Mouse (Mus musculus): ENCODE data around the gene 4930524J08Rik. TPM values are rescaled to one million over a fixed set of nuclear protein-coding genes. Genes with fewer than 3 reads are reported as not detected.
A peak's percentile ranks its signal among the peaks of the same experiment; 100 is the strongest.

4930524J08Rik gene
- polyA plus RNA-seq, 1 experiment from 2014 or later, result 1.1 TPM

- no peak for ATAC-seq (ENCODE audit: extremely low read depth, insufficient number of reproducible peaks, low FRiP score, low TSS enrichment)
- H3K9me3 ChIP-seq, result no peaks in the 10 kb centered on the region
- H3K4me2 ChIP-seq, result no peak overlapping the region
- H3K36me3 ChIP-seq, result no peaks in the 10 kb centered on the region
- H3K9ac ChIP-seq, result no peak overlapping the region
- H3K4me1 ChIP-seq, result peaks cover 25% of the 10 kb centered on the region
- H3K27me3 ChIP-seq (replicated peaks), result 0 out of 2 replicates have a peak, but pooled peaks cover 3% of the 10 kb centered on the region
- no peak overlapping the region for H3K4me3 ChIP-seq
- 0 out of 2 replicates have a peak overlapping the region, but pooled peaks have one; percentile 16 for H3K27ac ChIP-seq (replicated peaks)
- 62% methylated on average over 6 of the region's 6 CpGs for WGBS
These were observed 27.0 kb downstream of the 4930524J08Rik start for GRCm38 (mm10) chr5:100005896-100006295.

- Histone ChIP-seq H3K4me2 (no peak overlapping the region), H3K36me3 (no peaks in the 10 kb centered on the region), H3K4me1 (peaks cover 21% of the 10 kb centered on the region), H3K9me3 (no peaks in the 10 kb centered on the region), H3K4me3 (no peak overlapping the region), H3K9ac (no peak overlapping the region), H3K27me3 (replicated peaks) (0 out of 2 replicates have a peak, but pooled peaks cover 3% of the 10 kb centered on the region), H3K27ac (replicated peaks) (0 out of 2 replicates have a peak overlapping the region, but pooled peaks have one; percentile 16)
- ATAC-seq (ENCODE audit: extremely low read depth, insufficient number of reproducible peaks, low FRiP score, low TSS enrichment), result no peak
- 62% methylated on average over 4 of the region's 4 CpGs for WGBS
These were observed 27.6 kb downstream of the 4930524J08Rik start for GRCm38 (mm10) chr5:100006324-100007039.

GRCm38 (mm10) chr5:100007040-100007375, 28.1 kb downstream of the 4930524J08Rik start:
- no peak overlapping the region for H3K4me3 ChIP-seq
- ATAC-seq (ENCODE audit: extremely low read depth, insufficient number of reproducible peaks, low FRiP score, low TSS enrichment), result no peak
- H3K27ac ChIP-seq (replicated peaks), result no peak overlapping the region
- WGBS, result 86% methylated on average over 4 of the region's 4 CpGs
- H3K4me2 ChIP-seq, result no peak overlapping the region
- peaks cover 26% of the 10 kb centered on the region for H3K4me1 ChIP-seq
- H3K9me3 ChIP-seq, result no peaks in the 10 kb centered on the region
- H3K36me3 ChIP-seq, result no peaks in the 10 kb centered on the region
- no peaks in the 10 kb centered on the region for H3K27me3 ChIP-seq (replicated peaks)
- no peak overlapping the region for H3K9ac ChIP-seq

GRCm38 (mm10) chr5:100008485-100008884, 29.6 kb downstream of the 4930524J08Rik start:
- Histone ChIP-seq H3K36me3 (no peaks in the 10 kb centered on the region), H3K4me1 (peaks cover 34% of the 10 kb centered on the region), H3K27me3 (replicated peaks) (no peaks in the 10 kb centered on the region), H3K9me3 (no peaks in the 10 kb centered on the region), H3K9ac (no peak overlapping the region), H3K4me2 (no peak overlapping the region), H3K27ac (replicated peaks) (no peak overlapping the region), H3K4me3 (no peak overlapping the region)
- 48% methylated on average over 3 of the region's 3 CpGs for WGBS
- ATAC-seq (ENCODE audit: extremely low read depth, insufficient number of reproducible peaks, low FRiP score, low TSS enrichment), result no peak

GRCm38 (mm10) chr5:100012599-100012998, 33.7 kb downstream of the 4930524J08Rik start:
- Histone ChIP-seq H3K27me3 (replicated peaks) (no peaks in the 10 kb centered on the region), H3K4me3 (no peak overlapping the region), H3K9ac (no peak overlapping the region), H3K36me3 (no peaks in the 10 kb centered on the region), H3K4me2 (peak overlapping the region; percentile 41), H3K27ac (replicated peaks) (peak overlapping the region; percentile 56), H3K9me3 (no peaks in the 10 kb centered on the region), H3K4me1 (peaks cover 13% of the 10 kb centered on the region)
- 34% methylated on average over 9 of the region's 9 CpGs for WGBS
- ATAC-seq (ENCODE audit: extremely low read depth, insufficient number of reproducible peaks, low FRiP score, low TSS enrichment), result no peak

- Histone ChIP-seq H3K36me3 (no peaks in the 10 kb centered on the region), H3K4me2 (no peak overlapping the region), H3K9me3 (no peaks in the 10 kb centered on the region), H3K4me1 (no peaks in the 10 kb centered on the region), H3K4me3 (no peak overlapping the region), H3K27ac (replicated peaks) (no peak overlapping the region), H3K9ac (no peak overlapping the region), H3K27me3 (replicated peaks) (no peaks in the 10 kb centered on the region)
- no peak for ATAC-seq (ENCODE audit: extremely low read depth, insufficient number of reproducible peaks, low FRiP score, low TSS enrichment)
These were observed 41.2 kb downstream of the 4930524J08Rik start for GRCm38 (mm10) chr5:100020089-100020488.

GRCm38 (mm10) chr5:100024403-100024802, 45.5 kb downstream of the 4930524J08Rik start:
- WGBS, result 50% methylated on average over 5 of the region's 5 CpGs
- Histone ChIP-seq H3K27ac (replicated peaks) (no peak overlapping the region), H3K9me3 (no peaks in the 10 kb centered on the region), H3K9ac (no peak overlapping the region), H3K36me3 (no peaks in the 10 kb centered on the region), H3K27me3 (replicated peaks) (no peaks in the 10 kb centered on the region), H3K4me1 (peaks cover 2% of the 10 kb centered on the region), H3K4me3 (no peak overlapping the region), H3K4me2 (no peak overlapping the region)
- ATAC-seq (ENCODE audit: extremely low read depth, insufficient number of reproducible peaks, low FRiP score, low TSS enrichment), result no peak

- Histone ChIP-seq H3K4me2 (no peak overlapping the region), H3K4me1 (peaks cover 7% of the 10 kb centered on the region)
These were observed 46.0 kb downstream of the 4930524J08Rik start for GRCm38 (mm10) chr5:100024868-100025267.

More at GRCm38 (mm10) chr5:100024868-100025267, 46.0 kb downstream of the 4930524J08Rik start:
- no peak for ATAC-seq (ENCODE audit: extremely low read depth, insufficient number of reproducible peaks, low FRiP score, low TSS enrichment)
- no peak overlapping the region for H3K9ac ChIP-seq
- H3K9me3 ChIP-seq, result no peaks in the 10 kb centered on the region
- WGBS, result 74% methylated on average over 1 of the region's 1 CpGs
- H3K27me3 ChIP-seq (replicated peaks), result no peaks in the 10 kb centered on the region
- no peak overlapping the region for H3K27ac ChIP-seq (replicated peaks)
- no peak overlapping the region for H3K4me3 ChIP-seq
- H3K36me3 ChIP-seq, result no peaks in the 10 kb centered on the region

Other genes starting within 250 kb of the 4930524J08Rik start
- gene Rasgef1b, start 250.0 kb upstream of the 4930524J08Rik start, polyA plus RNA-seq (2015; fragmentation: Nextera tagmentation; extraction: Ambion mirVana), result 36.7 and 38.3 TPM in 2 replicates
- gene Vamp9, start 72.8 kb upstream of the 4930524J08Rik start, polyA plus RNA-seq (2015; fragmentation: Nextera tagmentation; extraction: Ambion mirVana), result 0.62 and 0.67 TPM in 2 replicates
- gene Hnrnpd, start 123 bp upstream of the 4930524J08Rik start, polyA plus RNA-seq (2015; fragmentation: Nextera tagmentation; extraction: Ambion mirVana), result 106 and 107 TPM in 2 replicates
- gene Hnrnpdl, start 60.6 kb downstream of the 4930524J08Rik start, polyA plus RNA-seq (2015; fragmentation: Nextera tagmentation; extraction: Ambion mirVana), result 94.0 and 97.4 TPM in 2 replicates
- gene Enoph1, start 60.9 kb downstream of the 4930524J08Rik start, polyA plus RNA-seq (2015; fragmentation: Nextera tagmentation; extraction: Ambion mirVana), result 26.0 and 26.7 TPM in 2 replicates
- 0.90 and 1.4 TPM in 2 replicates for gene Tmem150c, start 180.7 kb downstream of the 4930524J08Rik start, polyA plus RNA-seq (2015; fragmentation: Nextera tagmentation; extraction: Ambion mirVana)